Mouse (Mus musculus): ENCODE measurements around the gene Zfp112.

The Zfp112 gene

GRCm38 (mm10) chr7:24112156-24112856, at the start of gene Zfp112:
Gene Zfp112, plus strand, starts transcription at chr7:24112314.
- in situ Hi-C loops (cut with MboI; ENCODE audit: low pct_unique_long_range_greater_than_20kb in 1 of 2, low sequenced_read_pairs in 2 of 2, unreplicated experiment in 1 of 2): no loop called here

GRCm38 (mm10) chr7:24074424-24074823, 37.7 kb upstream of the Zfp112 start:
- in situ Hi-C loops (cut with MboI; ENCODE audit: low pct_unique_long_range_greater_than_20kb in 1 of 2, low sequenced_read_pairs in 2 of 2, unreplicated experiment in 1 of 2): loop anchor here in 1 of 2 experiments (25.0 kb wide), 1 partner anchor 112 kb away; the partner anchor contains the start of genes Vmn1r180 and Vmn1r181

- in situ Hi-C loops (cut with MboI; ENCODE audit: low pct_unique_long_range_greater_than_20kb in 1 of 2, low sequenced_read_pairs in 2 of 2, unreplicated experiment in 1 of 2): no loop called here
Measured at GRCm38 (mm10) chr7:24081634-24082431, 30.3 kb upstream of the Zfp112 start, which contains the start of gene Zfp180. Gene Zfp180, plus strand, starts transcription at chr7:24081924.

- in situ Hi-C loops (cut with MboI; ENCODE audit: low pct_unique_long_range_greater_than_20kb in 1 of 2, low sequenced_read_pairs in 2 of 2, unreplicated experiment in 1 of 2): no loop called here
Measured at GRCm38 (mm10) chr7:24082457-24083235, 29.5 kb upstream of the Zfp112 start.

DNA sequence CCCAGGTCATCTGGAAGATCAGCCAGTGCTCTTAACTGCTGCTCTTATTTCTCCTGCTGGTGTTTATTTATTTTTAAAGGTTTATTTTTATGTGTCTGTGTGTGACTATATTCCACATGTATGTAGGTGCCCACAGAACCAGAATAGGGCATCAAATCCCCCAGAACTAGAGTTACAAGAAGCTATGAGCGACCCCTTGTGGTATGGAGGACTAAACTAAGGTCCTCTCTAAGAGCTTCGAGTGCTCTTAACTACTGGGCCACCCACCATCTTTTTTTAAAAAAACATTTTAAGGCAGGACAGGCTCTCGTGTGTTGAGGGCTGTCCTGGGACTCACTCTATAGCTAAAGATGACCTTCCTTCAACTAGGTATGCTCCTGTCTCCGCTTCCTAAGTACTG, 25.2 kb upstream of the Zfp112 start:
- in situ Hi-C loops (cut with MboI; ENCODE audit: low pct_unique_long_range_greater_than_20kb in 1 of 2, low sequenced_read_pairs in 2 of 2, unreplicated experiment in 1 of 2): no loop called here

DNA sequence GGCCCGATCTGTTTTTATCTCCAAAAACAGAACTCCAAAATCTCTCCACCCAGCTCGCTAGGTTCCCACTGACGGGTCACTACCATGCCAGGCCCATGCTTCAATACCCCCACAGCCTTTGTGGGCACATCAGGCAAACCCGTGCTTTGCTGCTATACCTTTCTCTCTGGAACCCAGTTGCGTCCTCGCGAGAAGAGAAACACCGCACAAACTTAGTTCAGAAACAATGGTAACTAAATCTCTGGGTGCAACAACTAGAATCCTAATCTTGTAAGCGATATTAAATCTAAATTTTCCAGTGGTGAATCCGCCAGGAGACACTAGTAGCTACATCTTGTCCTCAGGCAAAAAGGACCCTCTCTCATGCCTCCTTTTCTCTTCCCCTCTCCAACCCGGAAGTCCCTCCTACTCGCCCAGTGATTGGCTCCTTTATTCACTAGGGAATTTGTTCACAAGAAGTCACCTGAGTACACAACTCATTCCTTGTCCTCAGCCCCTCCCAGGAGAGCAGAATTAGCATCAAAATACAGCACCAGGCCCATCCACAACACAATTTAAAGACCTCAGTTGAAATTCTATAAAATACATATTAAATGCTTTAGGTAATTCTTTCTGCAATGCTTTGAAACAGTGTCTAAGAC, 24.5 kb upstream of the Zfp112 start:
- in situ Hi-C loops (cut with MboI; ENCODE audit: low pct_unique_long_range_greater_than_20kb in 1 of 2, low sequenced_read_pairs in 2 of 2, unreplicated experiment in 1 of 2): no loop called here

DNA sequence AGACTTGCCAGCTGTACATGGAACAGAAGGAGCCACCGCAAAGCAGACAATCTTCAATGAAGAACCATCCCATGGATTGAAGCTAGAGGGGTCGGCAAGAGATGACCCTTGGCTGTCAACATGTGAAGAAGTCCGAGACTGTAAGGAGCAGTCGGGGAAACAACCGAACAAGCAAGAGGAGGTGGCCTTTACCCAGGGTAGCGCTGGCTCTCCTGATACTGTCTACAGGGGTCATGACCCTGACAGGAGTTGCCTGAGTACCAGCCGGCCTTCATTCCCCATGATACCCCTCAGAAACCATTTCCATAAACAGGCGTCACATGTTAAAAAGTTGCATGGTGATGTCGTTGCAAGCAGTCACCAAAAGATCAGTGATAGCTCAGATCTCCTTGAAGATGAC, 7.7 kb upstream of the Zfp112 start:
- in situ Hi-C loops (cut with MboI; ENCODE audit: low pct_unique_long_range_greater_than_20kb in 1 of 2, low sequenced_read_pairs in 2 of 2, unreplicated experiment in 1 of 2): no loop called here

GRCm38 (mm10) chr7:24105144-24105703, 6.9 kb upstream of the Zfp112 start:
- in situ Hi-C loops (cut with MboI; ENCODE audit: low pct_unique_long_range_greater_than_20kb in 1 of 2, low sequenced_read_pairs in 2 of 2, unreplicated experiment in 1 of 2): no loop called here

GRCm38 (mm10) chr7:24110839-24111238, 1.3 kb upstream of the Zfp112 start:
- in situ Hi-C loops (cut with MboI; ENCODE audit: low pct_unique_long_range_greater_than_20kb in 1 of 2, low sequenced_read_pairs in 2 of 2, unreplicated experiment in 1 of 2): no loop called here

DNA sequence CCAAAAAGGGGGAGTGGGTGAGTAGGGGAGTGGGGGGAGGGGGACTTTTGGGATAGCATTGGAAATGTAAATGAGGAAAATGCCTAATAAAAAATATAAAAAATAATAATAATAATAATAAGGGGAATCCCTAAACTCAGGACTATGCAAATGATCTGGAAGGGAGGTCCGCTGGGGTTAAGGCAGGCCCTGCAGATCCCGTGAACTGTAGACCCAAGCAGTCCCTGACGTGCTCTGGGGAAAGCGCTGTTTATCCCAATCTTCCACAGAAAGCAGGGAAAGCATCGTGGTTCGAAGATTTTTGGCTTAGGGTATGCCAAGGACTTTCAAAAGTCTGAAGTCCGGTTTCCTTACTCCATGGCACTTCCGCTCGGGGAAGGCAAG, 350 bp upstream of the Zfp112 start:
- in situ Hi-C loops (cut with MboI; ENCODE audit: low pct_unique_long_range_greater_than_20kb in 1 of 2, low sequenced_read_pairs in 2 of 2, unreplicated experiment in 1 of 2): no loop called here

DNA sequence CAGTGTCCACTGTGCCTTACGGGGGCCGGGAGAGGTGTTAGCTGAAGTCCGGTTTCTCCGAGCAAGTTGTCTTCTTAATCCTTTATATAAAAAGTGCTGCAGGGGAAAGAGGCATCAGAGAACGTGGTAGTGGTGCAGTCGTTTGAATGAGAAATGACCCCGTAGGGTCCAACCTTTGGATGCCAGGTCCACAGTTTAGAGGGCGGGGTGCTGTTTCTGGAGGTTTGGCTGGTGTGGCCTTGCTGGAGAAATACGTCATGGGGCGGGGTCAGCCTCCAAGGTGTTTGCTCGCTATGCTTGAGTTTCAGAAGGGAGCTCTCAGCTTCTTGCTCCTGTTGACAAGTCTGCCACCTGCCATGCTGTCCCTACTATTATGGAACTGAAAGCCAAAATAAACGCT, 887 bp downstream of the Zfp112 start:
- in situ Hi-C loops (cut with MboI; ENCODE audit: low pct_unique_long_range_greater_than_20kb in 1 of 2, low sequenced_read_pairs in 2 of 2, unreplicated experiment in 1 of 2): no loop called here

DNA sequence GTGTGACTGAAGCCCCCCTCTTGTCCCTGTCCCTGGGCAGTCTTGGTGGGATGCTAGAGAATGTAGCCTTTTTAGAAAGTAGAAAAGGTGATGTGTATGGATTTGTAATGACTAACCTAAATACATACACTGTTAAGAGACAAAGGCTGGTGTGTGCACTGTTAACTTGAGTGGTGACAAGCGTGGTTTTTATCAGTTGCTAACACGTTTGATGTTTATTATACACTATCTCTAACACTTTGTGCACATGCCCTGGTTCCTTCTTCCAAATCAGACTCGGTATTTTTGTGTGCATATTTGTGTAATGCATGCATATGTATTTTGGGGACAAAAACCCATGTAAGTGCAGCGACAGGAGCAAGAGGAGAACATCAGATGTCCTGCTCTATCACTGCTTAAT, 4.5 kb downstream of the Zfp112 start:
- in situ Hi-C loops (cut with MboI; ENCODE audit: low pct_unique_long_range_greater_than_20kb in 1 of 2, low sequenced_read_pairs in 2 of 2, unreplicated experiment in 1 of 2): no loop called here

DNA sequence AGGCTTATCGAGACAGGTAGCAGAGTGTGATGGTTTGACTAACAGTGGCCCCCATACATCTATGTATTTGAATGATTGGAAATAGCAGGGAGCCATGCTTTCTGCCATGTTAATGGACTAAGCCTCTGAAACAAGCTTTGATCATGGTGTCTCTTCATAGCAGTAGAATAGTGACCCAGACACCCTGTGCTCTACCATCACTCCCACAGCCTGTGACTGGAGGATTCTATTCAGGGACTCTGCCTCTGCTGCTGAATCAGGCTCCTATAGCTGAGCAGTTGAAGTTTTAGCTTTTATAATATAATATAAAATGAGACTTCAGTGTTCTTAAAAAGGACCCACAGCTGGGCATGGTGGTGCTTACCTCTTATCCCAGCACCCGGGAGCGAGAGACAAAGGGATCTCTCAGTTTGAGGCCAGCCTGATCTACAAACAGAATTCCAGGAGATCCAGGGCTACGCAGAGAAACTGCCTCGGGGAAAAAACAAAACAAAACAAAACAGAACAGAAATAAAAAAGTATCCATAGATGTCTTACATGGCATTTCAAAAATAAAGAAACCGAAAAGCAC, 21.4 kb downstream of the Zfp112 start:
- in situ Hi-C loops (cut with MboI; ENCODE audit: low pct_unique_long_range_greater_than_20kb in 1 of 2, low sequenced_read_pairs in 2 of 2, unreplicated experiment in 1 of 2): loop anchor here in 1 of 2 experiments (25.0 kb wide), 1 partner anchor 146 kb away; no protein-coding TSS in a partner anchor

DNA sequence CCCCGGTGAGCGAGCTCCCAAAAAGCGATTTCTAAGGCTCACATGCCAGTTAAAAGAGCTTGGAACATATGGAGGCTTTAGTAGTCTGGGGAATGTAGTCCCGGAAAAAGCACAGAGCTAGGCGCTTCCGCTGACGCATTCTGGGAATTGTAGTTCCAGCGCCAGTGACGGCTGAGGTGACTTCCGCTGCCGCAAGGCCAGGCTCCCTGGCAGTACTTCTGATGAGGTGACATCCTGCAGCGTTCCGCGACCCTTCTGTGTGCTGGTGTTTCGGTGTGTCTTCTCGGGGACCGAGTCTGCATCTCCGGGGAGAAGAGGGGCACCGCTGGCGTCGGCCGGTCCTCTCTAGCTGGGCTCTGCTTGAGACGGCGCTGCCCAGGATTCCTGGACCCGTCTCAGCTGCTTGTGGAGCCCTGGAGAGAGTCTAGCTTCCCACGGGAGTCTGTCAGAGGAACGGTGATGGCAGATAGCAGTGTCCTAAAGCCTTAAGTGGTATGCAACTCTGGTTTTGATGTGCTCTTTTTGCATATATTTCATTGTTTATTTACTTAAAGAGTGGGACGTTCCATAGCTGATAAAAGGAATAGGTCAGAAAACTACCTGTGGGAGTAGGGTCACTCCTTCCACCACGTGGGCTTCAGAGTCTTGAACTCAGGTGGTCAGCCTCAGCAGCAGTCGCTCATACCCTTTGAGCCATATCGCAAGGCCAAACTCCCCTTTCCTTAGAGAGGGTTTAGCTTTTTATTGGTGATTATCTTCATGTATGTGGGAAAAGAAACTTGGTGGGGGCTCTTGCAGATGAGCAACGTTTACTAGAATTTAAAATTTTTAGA, 22.1 kb downstream of the Zfp112 start, which contains the start of gene Zfp235:
Zfp235 (plus strand) TSS at position 174 of the 833 bp plus-strand sequence.
- in situ Hi-C loops (cut with MboI; ENCODE audit: low pct_unique_long_range_greater_than_20kb in 1 of 2, low sequenced_read_pairs in 2 of 2, unreplicated experiment in 1 of 2): loop anchor here in 1 of 2 experiments (25.0 kb wide), 1 partner anchor 147 kb away; no protein-coding TSS in a partner anchor

GRCm38 (mm10) chr7:24142566-24142965, 30.5 kb downstream of the Zfp112 start:
- in situ Hi-C loops (cut with MboI; ENCODE audit: low pct_unique_long_range_greater_than_20kb in 1 of 2, low sequenced_read_pairs in 2 of 2, unreplicated experiment in 1 of 2): loop anchor here in 1 of 2 experiments (25.0 kb wide), 1 partner anchor 155 kb away; no protein-coding TSS in a partner anchor

DNA sequence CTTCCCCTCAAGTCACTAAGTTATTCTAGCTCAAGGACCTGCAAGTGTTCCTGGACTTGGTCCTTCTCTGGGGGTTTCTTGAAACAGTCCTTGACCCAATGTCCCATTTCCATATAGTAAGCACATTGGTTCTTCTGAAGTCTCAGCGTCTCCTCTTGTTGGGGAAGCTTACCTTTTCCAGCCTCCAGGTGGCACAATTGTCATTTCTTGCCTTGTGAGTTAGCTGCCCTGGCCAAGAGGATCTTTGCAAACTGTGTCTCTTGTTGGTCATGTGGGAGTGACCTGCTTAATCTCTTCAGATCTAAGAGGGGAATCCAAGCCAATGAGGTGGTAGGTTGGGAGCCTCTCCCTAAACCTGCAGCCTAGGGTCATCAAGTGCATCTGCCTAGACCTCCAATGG, 41.2 kb downstream of the Zfp112 start:
- in situ Hi-C loops (cut with MboI; ENCODE audit: low pct_unique_long_range_greater_than_20kb in 1 of 2, low sequenced_read_pairs in 2 of 2, unreplicated experiment in 1 of 2): loop anchor here (5.0 to 10.0 kb wide), 3 partner anchors 132 to 194 kb away; partner anchors contain the start of gene Lypd5 (in 1 of the 2)

DNA sequence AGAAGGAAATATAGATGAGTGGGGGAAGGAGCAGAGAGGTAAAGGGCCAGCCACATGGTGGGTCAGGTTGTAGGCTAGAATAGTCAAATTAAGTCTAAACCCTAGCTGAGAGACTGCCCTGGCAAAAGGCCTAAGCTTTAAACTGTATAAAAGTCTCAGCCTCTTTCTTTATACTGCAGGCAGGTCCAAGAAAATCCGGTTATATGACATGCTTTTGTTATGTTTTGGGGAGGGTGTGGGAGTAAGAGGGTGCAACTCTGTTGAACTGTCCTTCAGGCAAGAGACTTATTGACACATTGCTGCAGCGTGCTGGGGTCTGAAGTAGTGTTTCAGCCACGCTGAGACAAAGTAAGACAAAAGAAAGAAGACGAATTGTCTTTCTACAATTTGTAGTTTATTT, 60.1 kb downstream of the Zfp112 start:
- in situ Hi-C loops (cut with MboI; ENCODE audit: low pct_unique_long_range_greater_than_20kb in 1 of 2, low sequenced_read_pairs in 2 of 2, unreplicated experiment in 1 of 2): no loop called here
